Mouse (Mus musculus) left cerebral cortex, adult 9 months (tissue): ENCODE results near the gene Tmem19.

Experiments
- DNase-seq, 2 experiments: peaks; one replicate each; pipeline ENCODE4 v3.0.0; 2022; ENCODE audit warnings: low spot score in 2 of 2

The Tmem19 gene

GRCm38 (mm10) chr10:115361840-115362622, at the start of gene Tmem19:
Gene Tmem19 (minus strand): TSS chr10:115362501.
- DNase-seq, result peak; percentile 89 to 94

GRCm38 (mm10) chr10:115406393-115406792, 44.1 kb upstream of the Tmem19 start:
- DNase-seq, result peak in 1 of 2 experiments; percentile 58

- no peak for DNase-seq
These were observed 29.6 kb upstream of the Tmem19 start for GRCm38 (mm10) chr10:115391896-115392295.

GRCm38 (mm10) chr10:115391076-115391475, 28.8 kb upstream of the Tmem19 start:
- DNase-seq, result no peak

GRCm38 (mm10) chr10:115387891-115388290, 25.6 kb upstream of the Tmem19 start:
- no peak for DNase-seq

- DNase-seq, result peak in 1 of 2 experiments; percentile 34
These were observed 23.0 kb upstream of the Tmem19 start for GRCm38 (mm10) chr10:115385018-115386002.

GRCm38 (mm10) chr10:115384221-115385017, 22.1 kb upstream of the Tmem19 start, which contains the start of the genes Thap2 and Zfc3h1:
Gene Thap2 (minus strand): TSS chr10:115384443.
Gene Zfc3h1 (plus strand): TSS chr10:115384959.
- peak; percentile 95 to 98 for DNase-seq

- no peak for DNase-seq
These were observed 21.4 kb upstream of the Tmem19 start for GRCm38 (mm10) chr10:115383644-115384220.

- DNase-seq, result no peak
These were observed 20.7 kb upstream of the Tmem19 start for GRCm38 (mm10) chr10:115382846-115383643.

- DNase-seq, result no peak
These were observed 19.3 kb upstream of the Tmem19 start for GRCm38 (mm10) chr10:115381506-115382084.

GRCm38 (mm10) chr10:115363151-115363550, 850 bp upstream of the Tmem19 start:
- DNase-seq, result peak in 1 of 2 experiments; percentile 11

- no peak for DNase-seq
These were observed 293 bp upstream of the Tmem19 start for GRCm38 (mm10) chr10:115362623-115362964.

GRCm38 (mm10) chr10:115359066-115359465, 3.2 kb downstream of the Tmem19 start:
- DNase-seq, result no peak

- no peak for DNase-seq
These were observed 3.9 kb downstream of the Tmem19 start for GRCm38 (mm10) chr10:115358216-115358919.

GRCm38 (mm10) chr10:115356106-115356505, 6.2 kb downstream of the Tmem19 start:
- DNase-seq, result no peak

GRCm38 (mm10) chr10:115355016-115355415, 7.3 kb downstream of the Tmem19 start:
- no peak for DNase-seq

- no peak for DNase-seq
These were observed 7.7 kb downstream of the Tmem19 start for GRCm38 (mm10) chr10:115354553-115354952.

- no peak for DNase-seq
These were observed 11.4 kb downstream of the Tmem19 start for GRCm38 (mm10) chr10:115350810-115351397.

GRCm38 (mm10) chr10:115349509-115349908, 12.8 kb downstream of the Tmem19 start:
- DNase-seq, result no peak
